Mouse (Mus musculus) myocyte (in vitro differentiated cells): ENCODE data around the gene Tmem132d. TPM values are rescaled to one million over a fixed set of nuclear protein-coding genes. Genes with fewer than 3 reads are reported as not detected.

Source experiments
- H3K27me3 ChIP-seq: one replicate; pipeline ENCODE4 v1.6.1; 2011; ENCODE audit not compliant: control insufficient read depth, insufficient read depth, insufficient read length
- H3K36me3 ChIP-seq: one replicate; pipeline ENCODE4 v1.6.1; 2011; ENCODE audit not compliant: control insufficient read depth, insufficient read depth
- H3K4me2 ChIP-seq: one replicate; pipeline ENCODE4 v1.6.1; 2011; ENCODE audit warnings: low read depth, control low read depth
- H3K4me3 ChIP-seq: one replicate; pipeline ENCODE4 v1.5.1; 2011; ENCODE audit warnings: mild to moderate bottlenecking, control low read depth, moderate library complexity
- H3K79me2 ChIP-seq: one replicate; pipeline ENCODE4 v1.6.1; 2011; ENCODE audit not compliant: control insufficient read depth, insufficient read depth
- H3ac ChIP-seq: one replicate; pipeline ENCODE4 v1.6.1; 2011; ENCODE audit not compliant: control insufficient read depth, insufficient read length
- CEBPB ChIP-seq: IDR thresholded peaks from 2 replicates; pipeline ENCODE4 v1.6.1; 2011; ENCODE audit warnings: mild to moderate bottlenecking, moderate library complexity; ENCODE audit not compliant: poor library complexity, insufficient read depth, severe bottlenecking
- E2F4 ChIP-seq: IDR thresholded peaks from one replicate; pipeline ENCODE4 v1.6.1; 2011; ENCODE audit warnings: mild to moderate bottlenecking, control low read depth, moderate library complexity; ENCODE audit not compliant: insufficient read depth
- MAX ChIP-seq: IDR thresholded peaks from one replicate; pipeline ENCODE4 v1.6.1; 2011; ENCODE audit warnings: low read depth, mild to moderate bottlenecking, control low read depth
- MYOD1 ChIP-seq, 3 experiments: IDR thresholded peaks; one replicate each; pipeline ENCODE4 v1.6.1; 2011; ENCODE audit warnings: control low read depth in 2 of 3, low read depth in 2 of 3, mild to moderate bottlenecking in 2 of 3, moderate library complexity in 1 of 3; ENCODE audit not compliant: insufficient read length in 2 of 3, control insufficient read depth in 1 of 3
- MYOG ChIP-seq, 3 experiments: IDR thresholded peaks; one replicate each; pipeline ENCODE4 v1.6.1; 2011; ENCODE audit warnings: control low read depth in 2 of 3, low read depth in 2 of 3, mild to moderate bottlenecking in 2 of 3; ENCODE audit not compliant: insufficient read length in 2 of 3, control insufficient read depth in 1 of 3, insufficient read depth in 1 of 3
- POLR2A ChIP-seq: IDR thresholded peaks from one replicate; pipeline ENCODE4 v1.6.1; 2011; ENCODE audit warnings: low read depth, mild to moderate bottlenecking, control low read depth, moderate library complexity; ENCODE audit not compliant: insufficient read length
- POLR2AphosphoS2 ChIP-seq: IDR thresholded peaks from one replicate; pipeline ENCODE4 v1.6.1; 2011; ENCODE audit warnings: low read depth, control low read depth; ENCODE audit not compliant: insufficient read length
- REST ChIP-seq: IDR thresholded peaks from one replicate; pipeline ENCODE4 v1.6.1; 2011; ENCODE audit warnings: mild to moderate bottlenecking, control low read depth, moderate library complexity; ENCODE audit not compliant: insufficient read depth, insufficient read length
- SRF ChIP-seq: IDR thresholded peaks from one replicate; pipeline ENCODE4 v1.6.1; 2011; ENCODE audit warnings: low read depth; ENCODE audit not compliant: control insufficient read depth, insufficient read length
- TCF12 ChIP-seq: IDR thresholded peaks from one replicate; pipeline ENCODE4 v1.6.1; 2011; ENCODE audit warnings: mild to moderate bottlenecking, control low read depth; ENCODE audit not compliant: poor library complexity, insufficient read depth, severe bottlenecking
- TCF3 ChIP-seq: IDR thresholded peaks from one replicate; pipeline ENCODE4 v1.6.1; 2011; ENCODE audit warnings: low read depth, control low read depth; ENCODE audit not compliant: insufficient read length
- USF1 ChIP-seq: IDR thresholded peaks from one replicate; pipeline ENCODE4 v1.6.1; 2011; ENCODE audit warnings: low read depth, mild to moderate bottlenecking, control low read depth, moderate library complexity
- polyA plus RNA-seq: library from polyadenylated mRNA; unstranded; fragments of >200 nt; fragmentation: generic; extraction: Trizol; gene quantifications from one replicate; pipeline ENCODE4 v1.2.1, GENCODE M21; 2012; ENCODE audit warnings: missing spikeins

Gene Tmem132d
- polyA plus RNA-seq, 1 experiment, result not detected

GRCm38 (mm10) chr5:128267366-128267765, 165.5 kb downstream of the Tmem132d start:
- no peak overlapping the region for H3K4me2 ChIP-seq
- no peaks in the 10 kb centered on the region for H3K27me3 ChIP-seq
- no peak overlapping the region for H3ac ChIP-seq
- H3K79me2 ChIP-seq, result no peaks in the 10 kb centered on the region
- H3K36me3 ChIP-seq, result no peaks in the 10 kb centered on the region
- H3K4me3 ChIP-seq, result no peak overlapping the region
- TF ChIP-seq USF1 (no peak), POLR2AphosphoS2 (no peak), REST (no peak), MAX (no peak), E2F4 (no peak), MYOD1 (IDR thresholded peaks at IDR 0.05; ENCODE audit: control insufficient read depth in 1 of 3, insufficient read length in 2 of 3, low read depth in 2 of 3) (no peak), TCF3 (no peak), POLR2A (no peak), TCF12 (no peak), SRF (no peak), MYOG (IDR thresholded peaks at IDR 0.05; ENCODE audit: control insufficient read depth in 1 of 3, insufficient read depth in 1 of 3, insufficient read length in 2 of 3, low read depth in 2 of 3) (no peak), CEBPB (no peak)

GRCm38 (mm10) chr5:128244219-128244618, 188.7 kb downstream of the Tmem132d start:
- no peaks in the 10 kb centered on the region for H3K27me3 ChIP-seq
- no peak overlapping the region for H3K4me3 ChIP-seq
- no peak for TF ChIP-seq E2F4
- TF ChIP-seq SRF, result no peak
- no peak for TF ChIP-seq USF1
- no peak for TF ChIP-seq REST
- no peak for TF ChIP-seq POLR2AphosphoS2
- no peak for TF ChIP-seq MAX
- no peak for TF ChIP-seq MYOD1 (IDR thresholded peaks at IDR 0.05; ENCODE audit: control insufficient read depth in 1 of 3, insufficient read length in 2 of 3, low read depth in 2 of 3)
- TF ChIP-seq CEBPB, result no peak
- no peak overlapping the region for H3K4me2 ChIP-seq
- H3K36me3 ChIP-seq, result no peaks in the 10 kb centered on the region
- H3ac ChIP-seq, result no peak overlapping the region
- no peaks in the 10 kb centered on the region for H3K79me2 ChIP-seq

- Histone ChIP-seq H3K4me2 (no peak overlapping the region), H3ac (no peak overlapping the region), H3K27me3 (no peaks in the 10 kb centered on the region), H3K79me2 (no peaks in the 10 kb centered on the region), H3K36me3 (no peaks in the 10 kb centered on the region), H3K4me3 (no peak overlapping the region)
- TF ChIP-seq POLR2AphosphoS2, result no peak
- TF ChIP-seq TCF12, result no peak
- no peak for TF ChIP-seq CEBPB
- no peak for TF ChIP-seq MYOD1 (IDR thresholded peaks at IDR 0.05; ENCODE audit: control insufficient read depth in 1 of 3, insufficient read length in 2 of 3, low read depth in 2 of 3)
- no peak for TF ChIP-seq USF1
- no peak for TF ChIP-seq TCF3
- no peak for TF ChIP-seq MYOG (IDR thresholded peaks at IDR 0.05; ENCODE audit: control insufficient read depth in 1 of 3, insufficient read depth in 1 of 3, insufficient read length in 2 of 3, low read depth in 2 of 3)
- no peak for TF ChIP-seq REST
Observed at GRCm38 (mm10) chr5:128236638-128237335, 196.1 kb downstream of the Tmem132d start.

- Histone ChIP-seq H3K27me3 (no peaks in the 10 kb centered on the region), H3K4me2 (no peak overlapping the region), H3K4me3 (no peak overlapping the region), H3K36me3 (no peaks in the 10 kb centered on the region), H3ac (no peak overlapping the region), H3K79me2 (no peaks in the 10 kb centered on the region)
- TF ChIP-seq TCF3 (no peak), E2F4 (no peak), TCF12 (no peak), MYOG (IDR thresholded peaks at IDR 0.05; ENCODE audit: control insufficient read depth in 1 of 3, insufficient read depth in 1 of 3, insufficient read length in 2 of 3, low read depth in 2 of 3) (no peak), MAX (no peak), USF1 (no peak), REST (no peak), SRF (no peak), POLR2AphosphoS2 (no peak), POLR2A (no peak)
Observed at GRCm38 (mm10) chr5:128235611-128236010, 197.3 kb downstream of the Tmem132d start.

DNA sequence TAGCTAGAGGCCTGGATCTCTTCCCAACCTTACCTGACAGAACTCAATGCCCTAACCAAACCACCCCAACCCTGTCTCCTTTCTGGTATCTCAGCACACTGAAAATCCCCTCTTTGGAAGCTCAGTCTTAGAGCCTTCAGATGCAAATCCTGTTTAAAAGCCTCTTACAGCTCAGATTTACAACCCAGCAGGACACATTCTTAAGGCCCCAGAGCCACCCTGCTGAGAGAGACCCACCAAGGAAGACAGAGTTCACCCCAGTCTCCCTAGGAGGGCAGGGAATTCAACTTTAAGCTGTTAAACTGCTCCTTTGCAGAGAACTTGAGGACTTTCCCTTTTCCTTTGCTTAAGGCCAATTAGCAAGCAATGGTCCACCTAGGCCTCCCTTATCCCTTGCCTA, 199.8 kb downstream of the Tmem132d start:
- no peaks in the 10 kb centered on the region for H3K27me3 ChIP-seq
- no peaks in the 10 kb centered on the region for H3K36me3 ChIP-seq
- TF ChIP-seq SRF, result no peak
- no peak for TF ChIP-seq MYOG (IDR thresholded peaks at IDR 0.05; ENCODE audit: control insufficient read depth in 1 of 3, insufficient read depth in 1 of 3, insufficient read length in 2 of 3, low read depth in 2 of 3)
- no peak for TF ChIP-seq CEBPB
- no peak for TF ChIP-seq REST
- no peak for TF ChIP-seq E2F4
- no peak for TF ChIP-seq TCF3
- no peak for TF ChIP-seq POLR2A
- no peak for TF ChIP-seq TCF12
- TF ChIP-seq USF1, result no peak
- TF ChIP-seq MYOD1 (IDR thresholded peaks at IDR 0.05; ENCODE audit: control insufficient read depth in 1 of 3, insufficient read length in 2 of 3, low read depth in 2 of 3), result no peak
- no peak for TF ChIP-seq POLR2AphosphoS2
- no peak for TF ChIP-seq MAX
- H3K4me2 ChIP-seq, result no peak overlapping the region
- H3ac ChIP-seq, result no peak overlapping the region
- no peaks in the 10 kb centered on the region for H3K79me2 ChIP-seq
- H3K4me3 ChIP-seq, result no peak overlapping the region
